Mouse (Mus musculus): ENCODE measurements at regions not wholly inside any gene's neighbourhood (a gene's known extent, or its start where the extent isn't known, plus 50 kb on each side); places are given as distances from the start of the nearest gene placed in this dataset.
A peak's percentile ranks its signal among the peaks of the same experiment; 100 is the strongest.

- DNase-seq (ENCODE audit: low read depth): peak; percentile 33
- TF ChIP-seq POLR2A (IDR thresholded peaks at IDR 0.05; ENCODE audit: borderline replicate concordance, extremely low read depth, insufficient read depth, insufficient read length, poor library complexity, severe bottlenecking) (no peak), CTCF (IDR thresholded peaks at IDR 0.05; ENCODE audit: borderline replicate concordance, extremely low read depth, insufficient read depth, insufficient read length) (no peak)
Measured at GRCm38 (mm10) chr11:44127088-44127487, 226.1 kb upstream of the Adra1b start.

GRCm38 (mm10) chr11:44128481-44128880 lies 227.5 kb upstream of the Adra1b start:
- DNase-seq (ENCODE audit: low read depth): no peak

GRCm38 (mm10) chr11:44133244-44133643 lies 232.2 kb upstream of the Adra1b start:
- TF ChIP-seq CTCF (IDR thresholded peaks at IDR 0.05; ENCODE audit: borderline replicate concordance, extremely low read depth, insufficient read depth, insufficient read length) (no peak), POLR2A (IDR thresholded peaks at IDR 0.05; ENCODE audit: borderline replicate concordance, extremely low read depth, insufficient read depth, insufficient read length, poor library complexity, severe bottlenecking) (no peak)

More at GRCm38 (mm10) chr11:44128481-44128880, 227.5 kb upstream of the Adra1b start:
- no peak for TF ChIP-seq CTCF (IDR thresholded peaks at IDR 0.05; ENCODE audit: borderline replicate concordance, extremely low read depth, insufficient read depth, insufficient read length)
- TF ChIP-seq POLR2A (IDR thresholded peaks at IDR 0.05; ENCODE audit: borderline replicate concordance, extremely low read depth, insufficient read depth, insufficient read length, poor library complexity, severe bottlenecking): no peak

GRCm38 (mm10) chr11:44136024-44136423 lies 235.0 kb upstream of the Adra1b start:
- DNase-seq (ENCODE audit: low read depth): no peak
- TF ChIP-seq CTCF (IDR thresholded peaks at IDR 0.05; ENCODE audit: borderline replicate concordance, extremely low read depth, insufficient read depth, insufficient read length) (no peak), POLR2A (IDR thresholded peaks at IDR 0.05; ENCODE audit: borderline replicate concordance, extremely low read depth, insufficient read depth, insufficient read length, poor library complexity, severe bottlenecking) (no peak)

More at GRCm38 (mm10) chr11:44133244-44133643, 232.2 kb upstream of the Adra1b start:
- DNase-seq (ENCODE audit: low read depth): no peak

GRCm38 (mm10) chr11:44142996-44143395 lies 242.0 kb upstream of the Adra1b start:
- DNase-seq (ENCODE audit: low read depth): peak; percentile 29

GRCm38 (mm10) chr11:44144477-44144876 lies 243.5 kb upstream of the Adra1b start:
- TF ChIP-seq CTCF (IDR thresholded peaks at IDR 0.05; ENCODE audit: borderline replicate concordance, extremely low read depth, insufficient read depth, insufficient read length) (no peak), POLR2A (IDR thresholded peaks at IDR 0.05; ENCODE audit: borderline replicate concordance, extremely low read depth, insufficient read depth, insufficient read length, poor library complexity, severe bottlenecking) (no peak)
- DNase-seq (ENCODE audit: low read depth): no peak

More at GRCm38 (mm10) chr11:44142996-44143395, 242.0 kb upstream of the Adra1b start:
- TF ChIP-seq POLR2A (IDR thresholded peaks at IDR 0.05; ENCODE audit: borderline replicate concordance, extremely low read depth, insufficient read depth, insufficient read length, poor library complexity, severe bottlenecking): no peak
- TF ChIP-seq CTCF (IDR thresholded peaks at IDR 0.05; ENCODE audit: borderline replicate concordance, extremely low read depth, insufficient read depth, insufficient read length): no peak

GRCm38 (mm10) chr11:44146419-44146818 lies 245.4 kb upstream of the Adra1b start:
- DNase-seq (ENCODE audit: low read depth): no peak
- TF ChIP-seq POLR2A (IDR thresholded peaks at IDR 0.05; ENCODE audit: borderline replicate concordance, extremely low read depth, insufficient read depth, insufficient read length, poor library complexity, severe bottlenecking): no peak
- no peak for TF ChIP-seq CTCF (IDR thresholded peaks at IDR 0.05; ENCODE audit: borderline replicate concordance, extremely low read depth, insufficient read depth, insufficient read length)

GRCm38 (mm10) chr11:44153576-44153975 lies 246.3 kb upstream of the Il12b start:
- no peak for DNase-seq (ENCODE audit: low read depth)
- TF ChIP-seq POLR2A (IDR thresholded peaks at IDR 0.05; ENCODE audit: borderline replicate concordance, extremely low read depth, insufficient read depth, insufficient read length, poor library complexity, severe bottlenecking) (no peak), CTCF (IDR thresholded peaks at IDR 0.05; ENCODE audit: borderline replicate concordance, extremely low read depth, insufficient read depth, insufficient read length) (no peak)

- no peak for DNase-seq (ENCODE audit: low read depth)
- TF ChIP-seq CTCF (IDR thresholded peaks at IDR 0.05; ENCODE audit: borderline replicate concordance, extremely low read depth, insufficient read depth, insufficient read length) (no peak), POLR2A (IDR thresholded peaks at IDR 0.05; ENCODE audit: borderline replicate concordance, extremely low read depth, insufficient read depth, insufficient read length, poor library complexity, severe bottlenecking) (no peak)
Measured at GRCm38 (mm10) chr11:44155591-44155990, 244.3 kb upstream of the Il12b start.

- DNase-seq (ENCODE audit: low read depth): peak; percentile 74
- no peak for TF ChIP-seq POLR2A (IDR thresholded peaks at IDR 0.05; ENCODE audit: borderline replicate concordance, extremely low read depth, insufficient read depth, insufficient read length, poor library complexity, severe bottlenecking)
- TF ChIP-seq CTCF (IDR thresholded peaks at IDR 0.05; ENCODE audit: borderline replicate concordance, extremely low read depth, insufficient read depth, insufficient read length): no peak
Measured at GRCm38 (mm10) chr11:44156081-44156480, 243.8 kb upstream of the Il12b start.

- TF ChIP-seq POLR2A (IDR thresholded peaks at IDR 0.05; ENCODE audit: borderline replicate concordance, extremely low read depth, insufficient read depth, insufficient read length, poor library complexity, severe bottlenecking) (no peak), CTCF (IDR thresholded peaks at IDR 0.05; ENCODE audit: borderline replicate concordance, extremely low read depth, insufficient read depth, insufficient read length) (no peak)
- DNase-seq (ENCODE audit: low read depth): no peak
Measured at GRCm38 (mm10) chr11:44156490-44157345, 243.1 kb upstream of the Il12b start.

GRCm38 (mm10) chr11:44158236-44158635 lies 241.6 kb upstream of the Il12b start:
- TF ChIP-seq CTCF (IDR thresholded peaks at IDR 0.05; ENCODE audit: borderline replicate concordance, extremely low read depth, insufficient read depth, insufficient read length): no peak
- TF ChIP-seq POLR2A (IDR thresholded peaks at IDR 0.05; ENCODE audit: borderline replicate concordance, extremely low read depth, insufficient read depth, insufficient read length, poor library complexity, severe bottlenecking): no peak
- DNase-seq (ENCODE audit: low read depth): no peak
